Mouse (Mus musculus): ENCODE measurements at regions not wholly inside any gene's neighbourhood (a gene's known extent, or its start where the extent isn't known, plus 50 kb on each side); places are given as distances from the start of the nearest gene placed in this dataset.
A peak's percentile ranks its signal among the peaks of the same experiment; 100 is the strongest.

DNA sequence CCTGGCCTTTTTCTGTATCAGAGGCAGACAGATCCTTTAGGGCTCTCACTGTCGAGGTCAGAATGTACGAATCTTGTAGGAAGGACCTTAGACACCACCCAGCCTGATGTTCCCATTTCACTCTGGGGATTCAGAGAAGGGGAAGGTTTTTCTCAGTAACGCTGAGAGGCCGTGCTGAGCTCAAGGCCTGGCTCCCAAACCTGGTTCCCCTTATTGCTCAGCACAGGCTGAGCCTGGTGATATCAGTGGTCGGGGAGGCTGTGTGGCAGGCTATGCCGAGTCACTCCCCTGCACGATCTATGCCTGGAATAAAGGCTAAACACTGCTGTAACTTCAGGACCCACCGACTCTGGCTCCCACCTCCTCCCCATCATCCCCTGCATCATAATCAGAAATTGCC is 154.6 kb upstream of the Mrps10 start:
- no peak for ATAC-seq (ENCODE audit: low FRiP score)
- Histone ChIP-seq H3K27me3 (no peaks in the 10 kb centered on the region), H3K4me3 (no peak overlapping the region), H3K4me1 (no peaks in the 10 kb centered on the region), H3K4me2 (replicated peaks) (no peak overlapping the region), H3K27ac (no peak overlapping the region), H3K9me3 (replicated peaks) (no peaks in the 10 kb centered on the region), H3K9ac (no peak overlapping the region), H3K36me3 (no peaks in the 10 kb centered on the region; the same call in 1 of the 2 replicates)
- 95% methylated on average over 8 of the region's 8 CpGs for WGBS

DNA sequence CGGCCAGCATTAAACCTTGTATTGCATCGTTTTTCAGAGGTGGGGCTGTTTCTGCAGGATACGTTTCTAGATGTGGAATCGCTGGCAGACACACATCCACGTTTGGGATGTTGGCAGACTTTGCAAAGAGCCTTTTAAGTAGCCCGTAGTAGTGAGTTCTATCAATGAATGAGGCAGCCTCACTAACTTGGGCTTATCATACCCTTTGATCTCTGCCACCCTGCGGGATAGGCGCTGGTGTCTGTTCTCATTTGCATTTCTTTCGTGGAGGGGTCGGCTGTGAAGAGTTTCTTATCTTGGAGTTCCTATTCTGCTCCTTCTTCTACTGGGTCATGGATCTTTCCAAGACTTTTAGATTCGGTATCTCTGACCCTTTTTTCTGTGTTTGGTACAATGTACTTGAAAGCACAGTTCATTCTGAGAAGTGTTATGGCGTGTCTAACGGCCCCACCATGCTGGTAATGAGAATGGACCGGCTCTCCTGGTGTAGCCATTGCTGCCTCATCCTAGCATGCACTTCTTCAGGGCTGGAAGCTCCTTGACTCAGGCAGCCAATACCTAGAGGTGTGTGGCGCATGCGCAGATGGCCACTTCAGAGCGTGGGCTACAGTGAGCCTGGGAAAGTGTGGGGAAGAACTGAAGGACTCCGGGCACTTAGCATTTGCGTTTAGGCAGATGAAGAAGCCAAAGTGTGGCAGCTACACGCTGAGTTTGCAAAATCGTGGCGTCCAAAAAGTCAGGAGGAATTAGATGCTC is 158.1 kb upstream of the Mrps10 start:
- H3K36me3 ChIP-seq = peaks cover 5% of the 10 kb centered on the region; the same call in 1 of the 2 replicates
- no peak overlapping the region for H3K4me2 ChIP-seq (replicated peaks)
- no peak for ATAC-seq (ENCODE audit: low FRiP score)
- H3K9ac ChIP-seq = no peak overlapping the region
- H3K4me3 ChIP-seq = no peak overlapping the region
- H3K27me3 ChIP-seq = no peaks in the 10 kb centered on the region
- no peaks in the 10 kb centered on the region for H3K4me1 ChIP-seq
- no peaks in the 10 kb centered on the region for H3K9me3 ChIP-seq (replicated peaks)
- no peak overlapping the region for H3K27ac ChIP-seq
- WGBS = 80% methylated on average over 22 of the region's 22 CpGs

- Histone ChIP-seq H3K4me3 (no peak overlapping the region), H3K9me3 (replicated peaks) (no peaks in the 10 kb centered on the region), H3K27me3 (no peaks in the 10 kb centered on the region), H3K4me1 (peaks cover 3% of the 10 kb centered on the region; the same call in 1 of the 2 replicates), H3K27ac (no peak overlapping the region), H3K36me3 (peaks cover 5% of the 10 kb centered on the region; the same call in 1 of the 2 replicates), H3K9ac (no peak overlapping the region), H3K4me2 (replicated peaks) (no peak overlapping the region)
- no peak for ATAC-seq (ENCODE audit: low FRiP score)
- WGBS = 89% methylated on average over 16 of the region's 16 CpGs
Measured at GRCm38 (mm10) chr17:47208886-47209585, 159.7 kb upstream of the Mrps10 start.

DNA sequence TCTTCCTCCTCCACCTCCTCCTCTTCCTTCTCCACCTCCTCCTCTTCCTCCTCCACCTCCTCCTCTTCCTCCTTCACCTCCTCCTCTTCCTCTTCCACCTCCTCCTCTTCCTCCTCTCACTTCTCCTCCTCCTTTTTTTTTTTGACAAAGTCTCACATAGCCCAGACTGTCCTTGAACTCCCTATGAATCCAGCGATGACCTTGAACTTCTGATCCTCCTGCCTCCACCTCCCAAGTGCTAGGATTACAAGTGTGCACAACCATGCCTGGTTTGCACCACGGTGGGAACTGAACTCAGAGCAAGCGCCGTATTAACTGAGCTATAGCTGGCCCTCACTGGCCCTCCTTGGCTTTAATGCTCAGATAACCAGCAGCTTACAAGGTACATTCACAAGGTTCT is 161.2 kb upstream of the Mrps10 start:
- Histone ChIP-seq H3K4me1 (peaks cover 3% of the 10 kb centered on the region; the same call in 1 of the 2 replicates), H3K36me3 (peaks cover 5% of the 10 kb centered on the region; the same call in 1 of the 2 replicates), H3K4me3 (no peak overlapping the region), H3K9me3 (replicated peaks) (no peaks in the 10 kb centered on the region), H3K27me3 (no peaks in the 10 kb centered on the region), H3K9ac (no peak overlapping the region), H3K4me2 (replicated peaks) (no peak overlapping the region), H3K27ac (no peak overlapping the region)
- 95% methylated on average over 4 of the region's 4 CpGs for WGBS
- no peak for ATAC-seq (ENCODE audit: low FRiP score)

DNA sequence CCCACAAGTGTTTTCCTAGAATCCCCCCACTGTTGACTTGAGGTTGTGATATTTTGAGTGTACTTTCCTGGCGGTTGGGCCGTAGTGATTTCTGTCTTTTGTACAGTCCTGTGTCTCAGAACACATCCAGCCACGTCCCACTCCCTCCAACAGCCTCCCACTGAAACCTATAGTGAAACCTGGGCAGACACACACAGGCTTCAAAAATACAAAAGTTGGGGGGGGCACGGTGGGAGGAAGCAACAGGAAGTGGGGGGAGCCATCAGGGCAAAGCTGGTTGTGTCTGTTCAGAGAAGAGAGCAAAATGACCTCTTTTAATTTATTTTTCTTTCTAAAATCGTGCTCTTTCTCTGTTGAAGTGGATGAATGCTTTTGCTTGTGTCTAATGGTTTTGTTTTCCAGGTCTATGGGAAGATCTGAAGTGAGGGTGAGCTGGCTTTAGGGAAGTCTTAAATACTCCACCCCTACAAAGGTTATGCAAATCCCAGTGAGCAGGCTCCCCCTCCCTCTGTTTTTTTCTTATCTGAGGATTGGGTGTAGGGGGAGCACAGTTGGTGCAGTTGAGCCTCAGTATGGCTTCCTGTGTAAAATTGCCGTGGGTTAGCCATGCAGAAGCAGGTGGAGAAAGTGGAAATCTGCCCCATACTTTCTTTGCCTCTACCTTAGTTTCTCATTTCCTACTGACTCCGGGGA is 164.1 kb upstream of the Mrps10 start:
- H3K27ac ChIP-seq = no peak overlapping the region
- no peak for ATAC-seq (ENCODE audit: low FRiP score)
- no peak overlapping the region for H3K4me3 ChIP-seq
- H3K27me3 ChIP-seq = no peaks in the 10 kb centered on the region
- peaks cover 3% of the 10 kb centered on the region for H3K4me1 ChIP-seq
- H3K9me3 ChIP-seq (replicated peaks) = no peaks in the 10 kb centered on the region
- 0 out of 2 replicates have a peak, but pooled peaks cover 5% of the 10 kb centered on the region for H3K36me3 ChIP-seq
- WGBS = 84% methylated on average over 7 of the region's 7 CpGs
- no peak overlapping the region for H3K9ac ChIP-seq
- H3K4me2 ChIP-seq (replicated peaks) = no peak overlapping the region

GRCm38 (mm10) chr17:47199206-47199605 is 169.5 kb upstream of the Mrps10 start:
- no peak for ATAC-seq (ENCODE audit: low FRiP score)
- Histone ChIP-seq H3K9ac (peak overlapping the region; percentile 8; the same call in 1 of the 2 replicates), H3K4me1 (peaks cover 24% of the 10 kb centered on the region), H3K27ac (no peak overlapping the region), H3K4me2 (replicated peaks) (no peak overlapping the region), H3K4me3 (no peak overlapping the region), H3K27me3 (no peaks in the 10 kb centered on the region), H3K36me3 (no peaks in the 10 kb centered on the region), H3K9me3 (replicated peaks) (no peaks in the 10 kb centered on the region; the same call in 1 of the 2 replicates)
- WGBS = 78% methylated on average over 10 of the region's 10 CpGs

- peaks cover 8% of the 10 kb centered on the region; the same call in 1 of the 2 replicates for H3K36me3 ChIP-seq
Measured at GRCm38 (mm10) chr17:47197957-47198356, 170.7 kb upstream of the Mrps10 start.

DNA sequence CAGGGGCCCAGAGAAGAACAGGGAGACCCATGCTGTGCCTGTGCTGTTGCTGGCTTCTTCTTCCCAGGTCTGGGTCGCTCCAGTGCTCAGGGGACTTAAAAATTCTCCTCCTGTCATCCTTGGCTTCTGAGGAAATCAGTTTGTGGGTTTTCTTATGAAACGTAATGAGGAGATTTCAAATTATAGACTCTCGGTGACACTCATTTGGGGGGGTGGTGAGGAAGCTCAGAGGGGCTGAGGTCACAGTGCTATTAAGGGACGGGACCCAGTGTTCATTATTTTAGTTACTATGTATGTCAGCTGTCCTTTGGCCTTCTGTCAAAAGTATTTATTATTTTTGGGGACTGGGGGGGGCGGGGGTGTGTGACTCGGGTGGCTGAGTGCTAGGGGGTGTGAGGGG is 171.7 kb upstream of the Mrps10 start:
- Histone ChIP-seq H3K4me3 (no peak overlapping the region), H3K27ac (no peak overlapping the region), H3K9ac (no peak overlapping the region), H3K4me1 (peaks cover 21% of the 10 kb centered on the region), H3K9me3 (replicated peaks) (no peaks in the 10 kb centered on the region; the same call in 1 of the 2 replicates), H3K36me3 (peaks cover 12% of the 10 kb centered on the region; the same call in 1 of the 2 replicates), H3K27me3 (no peaks in the 10 kb centered on the region), H3K4me2 (replicated peaks) (no peak overlapping the region)
- WGBS = 71% methylated on average over 6 of the region's 6 CpGs
- ATAC-seq (ENCODE audit: low FRiP score) = no peak

More at GRCm38 (mm10) chr17:47197957-47198356, 170.7 kb upstream of the Mrps10 start:
- no peak for ATAC-seq (ENCODE audit: low FRiP score)
- Histone ChIP-seq H3K27ac (no peak overlapping the region), H3K27me3 (no peaks in the 10 kb centered on the region), H3K9ac (no peak overlapping the region), H3K4me3 (no peak overlapping the region), H3K4me1 (peaks cover 21% of the 10 kb centered on the region), H3K4me2 (replicated peaks) (no peak overlapping the region), H3K9me3 (replicated peaks) (no peaks in the 10 kb centered on the region; the same call in 1 of the 2 replicates)
- 70% methylated on average over 7 of the region's 7 CpGs for WGBS

DNA sequence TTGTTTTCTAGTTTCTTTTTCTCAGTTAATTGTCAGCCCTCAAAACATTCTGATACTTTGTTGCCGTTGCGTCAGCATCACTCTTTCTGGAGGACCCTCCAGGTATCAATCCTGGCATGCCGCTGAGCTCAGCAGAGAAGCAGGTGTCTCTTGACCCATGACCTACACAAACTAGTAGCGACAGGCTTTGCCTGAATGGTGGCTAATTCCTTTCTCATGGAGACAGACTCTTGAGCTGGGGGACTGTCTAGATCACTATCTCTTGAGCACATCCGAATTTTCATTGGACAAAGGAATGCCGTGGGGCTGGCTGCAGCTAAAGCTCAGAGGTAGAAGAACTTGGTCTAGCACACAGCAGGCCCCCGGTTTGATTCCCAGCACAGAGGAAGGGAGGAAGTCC is 172.7 kb upstream of the Mrps10 start:
- ATAC-seq (ENCODE audit: low FRiP score) = no peak
- H3K4me3 ChIP-seq = no peak overlapping the region
- no peak overlapping the region for H3K4me2 ChIP-seq (replicated peaks)
- H3K36me3 ChIP-seq = peaks cover 12% of the 10 kb centered on the region; the same call in 1 of the 2 replicates
- peaks cover 21% of the 10 kb centered on the region for H3K4me1 ChIP-seq
- H3K9ac ChIP-seq = no peak overlapping the region
- 74% methylated on average over 7 of the region's 7 CpGs for WGBS
- H3K27ac ChIP-seq = no peak overlapping the region
- H3K9me3 ChIP-seq (replicated peaks) = no peaks in the 10 kb centered on the region; the same call in 1 of the 2 replicates
- H3K27me3 ChIP-seq = no peaks in the 10 kb centered on the region

DNA sequence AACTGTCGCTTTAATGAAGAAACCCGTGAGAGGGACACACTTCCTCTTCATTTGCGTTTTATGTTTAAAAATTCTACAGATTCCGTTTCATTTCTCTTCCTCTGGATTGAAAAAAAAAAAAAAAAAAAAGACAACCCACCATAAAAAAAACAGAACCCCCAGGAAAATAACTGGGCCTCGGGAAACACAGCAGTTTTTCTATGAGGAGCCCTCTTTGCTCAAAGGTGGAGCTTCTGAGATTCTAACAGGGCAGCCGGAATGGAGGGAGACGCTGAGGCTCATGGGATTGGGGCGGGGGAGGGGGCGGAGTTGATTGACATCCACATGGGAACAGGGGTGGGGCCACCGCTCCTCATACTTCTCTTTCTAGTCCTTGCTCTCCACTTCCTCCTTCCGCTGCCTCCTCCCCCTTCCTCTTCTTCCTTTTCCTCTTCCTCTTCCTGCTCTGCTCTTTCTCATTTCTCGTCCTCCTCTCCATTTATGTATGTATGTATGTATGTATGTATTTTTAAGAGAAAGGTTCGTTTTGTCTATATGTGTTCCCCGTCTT is 174.1 kb upstream of the Mrps10 start:
- Histone ChIP-seq H3K9ac (no peak overlapping the region), H3K9me3 (replicated peaks) (no peaks in the 10 kb centered on the region; the same call in 1 of the 2 replicates), H3K4me1 (peaks cover 33% of the 10 kb centered on the region), H3K4me3 (no peak overlapping the region), H3K27me3 (no peaks in the 10 kb centered on the region), H3K36me3 (peaks cover 12% of the 10 kb centered on the region; the same call in 1 of the 2 replicates), H3K27ac (no peak overlapping the region), H3K4me2 (replicated peaks) (no peak overlapping the region)
- ATAC-seq (ENCODE audit: low FRiP score) = no peak
- whole genome bisulfite sequencing = 91% methylated on average over 14 of the region's 14 CpGs

- Histone ChIP-seq H3K27me3 (no peaks in the 10 kb centered on the region), H3K4me3 (no peak overlapping the region), H3K36me3 (peaks cover 12% of the 10 kb centered on the region; the same call in 1 of the 2 replicates), H3K4me1 (peaks cover 12% of the 10 kb centered on the region), H3K9me3 (replicated peaks) (no peaks in the 10 kb centered on the region; the same call in 1 of the 2 replicates), H3K9ac (no peak overlapping the region), H3K27ac (no peak overlapping the region), H3K4me2 (replicated peaks) (no peak overlapping the region)
- ATAC-seq (ENCODE audit: low FRiP score) = no peak
- 91% methylated on average over 3 of the region's 3 CpGs for WGBS
Measured at GRCm38 (mm10) chr17:47191416-47191815, 177.3 kb upstream of the Mrps10 start.

GRCm38 (mm10) chr17:47189770-47190169 is 178.9 kb upstream of the Mrps10 start:
- Histone ChIP-seq H3K27me3 (no peaks in the 10 kb centered on the region), H3K27ac (no peak overlapping the region), H3K4me1 (peaks cover 12% of the 10 kb centered on the region), H3K4me2 (replicated peaks) (no peak overlapping the region), H3K9ac (no peak overlapping the region), H3K9me3 (replicated peaks) (no peaks in the 10 kb centered on the region; the same call in 1 of the 2 replicates), H3K4me3 (no peak overlapping the region), H3K36me3 (peaks cover 12% of the 10 kb centered on the region; the same call in 1 of the 2 replicates)
- ATAC-seq (ENCODE audit: low FRiP score) = no peak
- 89% methylated on average over 7 of the region's 7 CpGs for WGBS
